Mouse (Mus musculus): Measurements from ENCODE around the gene Itln1. TPM values are rescaled to one million over a fixed set of nuclear protein-coding genes. Genes with fewer than 3 reads are reported as not detected.

Itln1 gene
- total RNA-seq, 1 experiment = not detected

GRCm38 (mm10) chr1:171494241-171494640, 40.9 kb downstream of the Itln1 start:
- no peaks in the 10 kb centered on the region for H3K36me3 ChIP-seq (ENCODE audit: control insufficient read depth, insufficient read depth, low read length, poor library complexity, severe bottlenecking)
- no peaks in the 10 kb centered on the region for H3K9me3 ChIP-seq (ENCODE audit: control insufficient read depth, insufficient read depth, low read depth, low read length)
- TF ChIP-seq HCFC1 (IDR thresholded peaks at IDR 0.05; ENCODE audit: borderline replicate concordance, insufficient read depth, low read length) = no peak
- TF ChIP-seq MAFK (IDR thresholded peaks at IDR 0.05; ENCODE audit: insufficient read depth, low read depth, low read length) = 0 out of 2 replicates have a peak, but pooled peaks have one; percentile 40
- H3K4me3 ChIP-seq (ENCODE audit: insufficient read depth in 1 of 2, low read depth in 1 of 2, low read length in 2 of 2, poor library complexity in 1 of 2, severe bottlenecking in 1 of 2) = peak overlapping the region; percentile 9 to 23; a peak in 2 of 4 replicates
- no peak for DNase-seq (ENCODE audit: low read depth, low spot score)
- in situ Hi-C loops (cut with MboI; ENCODE audit: low sequenced_read_pairs in 2 of 2, unreplicated experiment in 2 of 2) = no loop called here
- peak overlapping the region; percentile 30; the same call in 1 of the 2 replicates for H3K9ac ChIP-seq (ENCODE audit: insufficient read depth, low read depth, low read length, poor library complexity, severe bottlenecking)
- no peak overlapping the region for H3K27ac ChIP-seq (ENCODE audit: insufficient read depth, low read depth, low read length, poor library complexity, severe bottlenecking)
- H3K4me1 ChIP-seq (ENCODE audit: control insufficient read depth in 2 of 2, insufficient read depth in 2 of 2, low read length in 2 of 2, poor library complexity in 1 of 2) = peaks cover 0 to 2% of the 10 kb centered on the region in 2 experiments; a peak in 1 of 4 replicates

- TF ChIP-seq MAFK (IDR thresholded peaks at IDR 0.05; ENCODE audit: insufficient read depth, low read depth, low read length) = no peak
- TF ChIP-seq ZNF384 (IDR thresholded peaks at IDR 0.05; ENCODE audit: low read depth, low read length) = no peak
- no peak for TF ChIP-seq HCFC1 (IDR thresholded peaks at IDR 0.05; ENCODE audit: borderline replicate concordance, insufficient read depth, low read length)
- no peak; the same call in 1 of the 2 replicates for TF ChIP-seq ZC3H11A (IDR thresholded peaks at IDR 0.05; ENCODE audit: borderline replicate concordance, low read depth, low read length)
- no peak for TF ChIP-seq CHD2 (IDR thresholded peaks at IDR 0.05; ENCODE audit: low read depth, low read length)
These were observed 56.1 kb downstream of the Itln1 start for GRCm38 (mm10) chr1:171478968-171479367.

GRCm38 (mm10) chr1:171477758-171478545, 57.1 kb downstream of the Itln1 start:
- Histone ChIP-seq H3K27ac (ENCODE audit: insufficient read depth, low read depth, low read length, poor library complexity, severe bottlenecking) (peak overlapping the region; percentile 94), H3K4me3 (ENCODE audit: insufficient read depth in 1 of 2, low read depth in 1 of 2, low read length in 2 of 2, poor library complexity in 1 of 2, severe bottlenecking in 1 of 2) (peak overlapping the region; percentile 41 to 47), H3K36me3 (ENCODE audit: control insufficient read depth, insufficient read depth, low read length, poor library complexity, severe bottlenecking) (no peaks in the 10 kb centered on the region), H3K4me1 (ENCODE audit: control insufficient read depth in 2 of 2, insufficient read depth in 2 of 2, low read length in 2 of 2, poor library complexity in 1 of 2) (peaks cover 0 to 4% of the 10 kb centered on the region in 2 experiments; a peak in 2 of 4 replicates), H3K9me3 (ENCODE audit: control insufficient read depth, insufficient read depth, low read depth, low read length) (no peaks in the 10 kb centered on the region), H3K9ac (ENCODE audit: insufficient read depth, low read depth, low read length, poor library complexity, severe bottlenecking) (peak overlapping the region; percentile 66)
- no peak for TF ChIP-seq ZNF384 (IDR thresholded peaks at IDR 0.05; ENCODE audit: low read depth, low read length)
- no peak for TF ChIP-seq ZC3H11A (IDR thresholded peaks at IDR 0.05; ENCODE audit: borderline replicate concordance, low read depth, low read length)
- no peak for TF ChIP-seq HCFC1 (IDR thresholded peaks at IDR 0.05; ENCODE audit: borderline replicate concordance, insufficient read depth, low read length)
- DNase-seq (ENCODE audit: low read depth, low spot score) = peak; percentile 62
- in situ Hi-C loops (cut with MboI; ENCODE audit: low sequenced_read_pairs in 2 of 2, unreplicated experiment in 2 of 2) = no loop called here

More at GRCm38 (mm10) chr1:171478968-171479367, 56.1 kb downstream of the Itln1 start:
- H3K4me1 ChIP-seq (ENCODE audit: control insufficient read depth in 2 of 2, insufficient read depth in 2 of 2, low read length in 2 of 2, poor library complexity in 1 of 2) = peaks cover 0 to 4% of the 10 kb centered on the region in 2 experiments; a peak in 2 of 4 replicates
- no peak overlapping the region for H3K9ac ChIP-seq (ENCODE audit: insufficient read depth, low read depth, low read length, poor library complexity, severe bottlenecking)
- no peak overlapping the region; the same call in 1 of the 2 replicates for H3K27ac ChIP-seq (ENCODE audit: insufficient read depth, low read depth, low read length, poor library complexity, severe bottlenecking)
- no peak for DNase-seq (ENCODE audit: low read depth, low spot score)
- no peaks in the 10 kb centered on the region for H3K9me3 ChIP-seq (ENCODE audit: control insufficient read depth, insufficient read depth, low read depth, low read length)
- no peaks in the 10 kb centered on the region for H3K36me3 ChIP-seq (ENCODE audit: control insufficient read depth, insufficient read depth, low read length, poor library complexity, severe bottlenecking)
- in situ Hi-C loops (cut with MboI; ENCODE audit: low sequenced_read_pairs in 2 of 2, unreplicated experiment in 2 of 2) = no loop called here
- no peak overlapping the region for H3K4me3 ChIP-seq (ENCODE audit: insufficient read depth in 1 of 2, low read depth in 1 of 2, low read length in 2 of 2, poor library complexity in 1 of 2, severe bottlenecking in 1 of 2)

- in situ Hi-C loops (cut with MboI; ENCODE audit: low sequenced_read_pairs in 2 of 2, unreplicated experiment in 2 of 2) = no loop called here
These were observed 58.0 kb downstream of the Itln1 start for GRCm38 (mm10) chr1:171477123-171477522.

More at GRCm38 (mm10) chr1:171477123-171477522, 58.0 kb downstream of the Itln1 start:
- Histone ChIP-seq H3K36me3 (ENCODE audit: control insufficient read depth, insufficient read depth, low read length, poor library complexity, severe bottlenecking) (no peaks in the 10 kb centered on the region), H3K9ac (ENCODE audit: insufficient read depth, low read depth, low read length, poor library complexity, severe bottlenecking) (no peak overlapping the region), H3K9me3 (ENCODE audit: control insufficient read depth, insufficient read depth, low read depth, low read length) (no peaks in the 10 kb centered on the region), H3K4me3 (ENCODE audit: insufficient read depth in 1 of 2, low read depth in 1 of 2, low read length in 2 of 2, poor library complexity in 1 of 2, severe bottlenecking in 1 of 2) (no peak overlapping the region), H3K27ac (ENCODE audit: insufficient read depth, low read depth, low read length, poor library complexity, severe bottlenecking) (peak overlapping the region; percentile 94), H3K4me1 (ENCODE audit: control insufficient read depth in 2 of 2, insufficient read depth in 2 of 2, low read length in 2 of 2, poor library complexity in 1 of 2) (peaks cover 0 to 6% of the 10 kb centered on the region in 2 experiments; a peak in 2 of 4 replicates)
- DNase-seq (ENCODE audit: low read depth, low spot score) = no peak
- no peak for TF ChIP-seq HCFC1 (IDR thresholded peaks at IDR 0.05; ENCODE audit: borderline replicate concordance, insufficient read depth, low read length)
- no peak for TF ChIP-seq ZC3H11A (IDR thresholded peaks at IDR 0.05; ENCODE audit: borderline replicate concordance, low read depth, low read length)
- TF ChIP-seq ZNF384 (IDR thresholded peaks at IDR 0.05; ENCODE audit: low read depth, low read length) = no peak
- no peak for TF ChIP-seq CHD2 (IDR thresholded peaks at IDR 0.05; ENCODE audit: low read depth, low read length)
- no peak for TF ChIP-seq MAFK (IDR thresholded peaks at IDR 0.05; ENCODE audit: insufficient read depth, low read depth, low read length)

All from ES-E14 (cell line).